Mouse (Mus musculus) ES-E14 (cell line): ENCODE results near the gene Wrnip1.

Experiments
- CHD2 ChIP-seq: IDR thresholded peaks from 2 replicates; pipeline ENCODE4 v1.6.1; 2014; ENCODE audit warnings: mild to moderate bottlenecking, low read depth, low read length, inconsistent platforms
- HCFC1 ChIP-seq: IDR thresholded peaks from 2 replicates; pipeline ENCODE4 v1.6.1; 2012; ENCODE audit warnings: low read length, inconsistent platforms, borderline replicate concordance; ENCODE audit not compliant: insufficient read depth
- MAFK ChIP-seq: IDR thresholded peaks from 2 replicates; pipeline ENCODE4 v1.6.1; 2014; ENCODE audit warnings: mild to moderate bottlenecking, low read depth, low read length, inconsistent platforms; ENCODE audit not compliant: insufficient read depth
- ZC3H11A ChIP-seq: IDR thresholded peaks from 2 replicates; pipeline ENCODE4 v1.6.1; 2012; ENCODE audit warnings: low read depth, mild to moderate bottlenecking, inconsistent platforms, low read length, borderline replicate concordance
- ZNF384 ChIP-seq: IDR thresholded peaks from 2 replicates; pipeline ENCODE4 v1.6.1; 2012; ENCODE audit warnings: low read depth, low read length, inconsistent platforms

GRCm38 (mm10) chr13:32849092-32849491 lies 47.3 kb downstream of the Wrnip1 start:
- TF ChIP-seq HCFC1 (no peak), ZC3H11A (no peak), CHD2 (no peak), MAFK (no peak), ZNF384 (no peak)
